Mouse (Mus musculus) right cerebral cortex, postnatal 25 days (tissue): Measurements from ENCODE around the gene Rplp0.

Experiments
- DNase-seq: peaks from one replicate; pipeline ENCODE4 v3.0.0; 2022

The Rplp0 gene

GRCm38 (mm10) chr5:115586780-115587179 lies 27.5 kb downstream of the Rplp0 start:
- DNase-seq, result no peak

GRCm38 (mm10) chr5:115591028-115591427 lies 31.8 kb downstream of the Rplp0 start:
- no peak for DNase-seq

- no peak for DNase-seq
These were observed 32.2 kb downstream of the Rplp0 start for GRCm38 (mm10) chr5:115591506-115591905.

DNA sequence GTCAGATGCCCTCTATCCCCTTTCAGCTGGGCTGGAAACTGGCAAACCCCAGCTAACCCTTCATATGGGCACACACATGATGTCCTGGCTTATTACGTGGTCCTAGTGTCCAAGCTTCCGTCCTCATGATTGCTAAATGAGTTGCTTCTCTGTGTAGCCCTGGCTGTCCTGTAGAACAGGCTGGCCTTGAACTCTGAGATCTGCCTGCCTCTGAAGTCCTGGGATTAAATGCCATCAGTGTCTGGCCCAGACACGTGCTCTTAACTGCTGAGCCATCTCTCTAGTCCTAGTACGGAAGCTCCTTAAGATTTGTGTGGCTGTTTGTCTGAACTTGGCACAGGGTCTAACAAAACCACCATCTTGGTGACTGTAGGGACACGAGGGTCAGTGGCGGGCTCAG lies 44.3 kb downstream of the Rplp0 start:
- DNase-seq, result no peak

- no peak for DNase-seq
These were observed 52.3 kb downstream of the Rplp0 start for GRCm38 (mm10) chr5:115611566-115611965.
